Mouse (Mus musculus) left cerebral cortex, adult 2 months (tissue): ENCODE results near the gene Trp53i11. TPM values are rescaled to one million over a fixed set of nuclear protein-coding genes. Genes with fewer than 3 reads are reported as not detected.

Experiments
- DNase-seq, 2 experiments: peaks; one replicate each; pipeline ENCODE4 v3.0.0; 2021 to 2022; ENCODE audit warnings: low spot score in 2 of 2, mixed read lengths in 1 of 2; ENCODE audit errors: extremely low spot score in 1 of 2
- H3K27ac ChIP-seq: fragments of 200-600 bp; 2 replicates; pipeline ENCODE4 v1.8.1; 2022
- H3K4me3 ChIP-seq: fragments of 200-600 bp; 2 replicates; pipeline ENCODE4 v1.8.1; 2022
- CTCF ChIP-seq: fragments of 200-600 bp; IDR thresholded peaks from 2 replicates; pipeline ENCODE4 v1.8.1; 2022; ENCODE audit warnings: antibody characterized with exemption, mild to moderate bottlenecking, moderate library complexity
- intact Hi-C: fragments of 180-260 bp; cut with DNase I; formaldehyde crosslinking; loops from one replicate; pipeline ENCODE4 v1.15.1; 2025
- total RNA-seq, 2 experiments: library from RNA; stranded (reverse); gene quantifications; 2 replicates each; pipeline ENCODE4 v1.2.3; 2021

Trp53i11 gene
- total RNA-seq, 2 experiments from 2014 or later = 111 to 112 TPM

- intact Hi-C loops = loop anchor here (1.0 kb wide), 1 partner anchor 268 kb away; no protein-coding TSS in a partner anchor
Observed at GRCm38 (mm10) chr2:93203682-93204081, 16.3 kb downstream of the Trp53i11 start.

GRCm38 (mm10) chr2:93204571-93204970 lies 17.2 kb downstream of the Trp53i11 start:
- H3K27ac ChIP-seq = no peak overlapping the region
- H3K4me3 ChIP-seq = no peak overlapping the region
- intact Hi-C loops = no loop called here
- TF ChIP-seq CTCF = no peak
- DNase-seq = no peak

More at GRCm38 (mm10) chr2:93203682-93204081, 16.3 kb downstream of the Trp53i11 start:
- Histone ChIP-seq H3K4me3 (no peak overlapping the region), H3K27ac (no peak overlapping the region)
- TF ChIP-seq CTCF = peak; percentile 74
- DNase-seq = peak; percentile 55 to 65

GRCm38 (mm10) chr2:93206126-93206525 lies 18.8 kb downstream of the Trp53i11 start:
- no peak for DNase-seq
- no peak for TF ChIP-seq CTCF
- H3K4me3 ChIP-seq = no peak overlapping the region
- H3K27ac ChIP-seq = no peak overlapping the region
- intact Hi-C loops = no loop called here

GRCm38 (mm10) chr2:93212386-93212785 lies 25.0 kb downstream of the Trp53i11 start:
- DNase-seq = no peak
- no peak overlapping the region for H3K4me3 ChIP-seq
- TF ChIP-seq CTCF = no peak; the same call in 1 of the 2 replicates
- no peak overlapping the region for H3K27ac ChIP-seq
- intact Hi-C loops = no loop called here

GRCm38 (mm10) chr2:93212865-93213264 lies 25.5 kb downstream of the Trp53i11 start:
- Histone ChIP-seq H3K4me3 (no peak overlapping the region), H3K27ac (no peak overlapping the region)
- TF ChIP-seq CTCF = no peak
- DNase-seq = no peak
- intact Hi-C loops = no loop called here

- Histone ChIP-seq H3K27ac (no peak overlapping the region), H3K4me3 (no peak overlapping the region)
- no peak for DNase-seq
- TF ChIP-seq CTCF = no peak
- intact Hi-C loops = no loop called here
Observed at GRCm38 (mm10) chr2:93214192-93214591, 26.8 kb downstream of the Trp53i11 start.

GRCm38 (mm10) chr2:93215790-93216189 lies 28.4 kb downstream of the Trp53i11 start:
- no peak for TF ChIP-seq CTCF
- Histone ChIP-seq H3K4me3 (no peak overlapping the region), H3K27ac (no peak overlapping the region)
- intact Hi-C loops = loop anchor here (2.0 kb wide), 2 partner anchors 119 to 255 kb away; partner anchors contain the start of gene Tspan18
- no peak for DNase-seq

- peak; percentile 85 to 92 for DNase-seq
- Histone ChIP-seq H3K4me3 (no peak overlapping the region), H3K27ac (no peak overlapping the region)
- intact Hi-C loops = loop anchor here (1.0 to 2.0 kb wide), 3 partner anchors 118 to 254 kb away; partner anchors contain the start of gene Tspan18
- TF ChIP-seq CTCF = peak; percentile 96
Observed at GRCm38 (mm10) chr2:93217015-93217414, 29.7 kb downstream of the Trp53i11 start.

- H3K27ac ChIP-seq = no peak overlapping the region
- intact Hi-C loops = no loop called here
- DNase-seq = no peak
- no peak overlapping the region for H3K4me3 ChIP-seq
- no peak for TF ChIP-seq CTCF
Observed at GRCm38 (mm10) chr2:93218353-93218990, 31.1 kb downstream of the Trp53i11 start.

- no peak overlapping the region for H3K27ac ChIP-seq
- no peak for DNase-seq
- intact Hi-C loops = no loop called here
- H3K4me3 ChIP-seq = no peak overlapping the region
- TF ChIP-seq CTCF = no peak
Observed at GRCm38 (mm10) chr2:93219576-93219975, 32.2 kb downstream of the Trp53i11 start.

- Histone ChIP-seq H3K4me3 (no peak overlapping the region), H3K27ac (no peak overlapping the region)
- TF ChIP-seq CTCF = peak; percentile 14; the same call in 1 of the 2 replicates
- intact Hi-C loops = no loop called here
- DNase-seq = no peak
Observed at GRCm38 (mm10) chr2:93220447-93220846, 33.1 kb downstream of the Trp53i11 start.

- no peak overlapping the region for H3K27ac ChIP-seq
- DNase-seq = no peak
- intact Hi-C loops = no loop called here
- no peak for TF ChIP-seq CTCF
- H3K4me3 ChIP-seq = no peak overlapping the region
Observed at GRCm38 (mm10) chr2:93223463-93223862, 36.1 kb downstream of the Trp53i11 start.
